Mouse (Mus musculus) small intestine, adult 10 weeks (tissue): ENCODE data around the gene Fmn2. TPM values are rescaled to one million over a fixed set of nuclear protein-coding genes. Genes with fewer than 3 reads are reported as not detected.

Experiments used
- polyA plus RNA-seq: library from polyadenylated mRNA; stranded (reverse); fragments of 350-450 nt; fragmentation: Illumina TruSeq; extraction: RNeasy Lipid Tissue Mini Kit (QIAGEN cat#74804); gene quantifications from one replicate; pipeline ENCODE4 v1.2.3, GENCODE M21; 2014; ENCODE audit warnings: low replicate concordance

Gene Fmn2
- 0.59 TPM for polyA plus RNA-seq

DNA sequence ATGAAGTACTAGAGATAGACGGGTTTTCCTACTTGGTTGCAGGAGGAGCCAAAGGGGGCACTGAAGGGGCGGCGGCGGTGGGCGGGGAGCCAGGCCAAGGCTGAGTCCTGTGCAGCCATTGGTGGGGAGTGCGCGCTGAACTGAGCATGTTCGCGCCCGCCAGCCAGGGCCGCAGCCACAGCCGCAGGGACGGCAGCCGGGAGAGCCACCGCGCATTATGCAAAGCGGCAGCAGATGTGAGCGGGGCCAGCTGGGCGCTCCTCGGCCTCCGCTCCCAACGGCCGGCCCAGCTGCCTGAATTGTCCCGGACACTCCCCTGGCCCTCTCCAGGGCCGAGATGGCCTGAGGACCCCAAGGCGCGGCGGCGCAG, at the start of gene Fmn2:
TSS of gene Fmn2 (plus strand) at position 165 of the 370 bp plus-strand sequence.

Other genes starting within 250 kb of the Fmn2 start
- not detected for gene Olfr419, start 249.8 kb upstream of the Fmn2 start, polyA plus RNA-seq
- 13.6 TPM for gene Mptx1, start 171.3 kb upstream of the Fmn2 start, polyA plus RNA-seq
- gene Olfr417, start 136.7 kb upstream of the Fmn2 start, polyA plus RNA-seq: not detected
- gene Olfr248, start 110.8 kb upstream of the Fmn2 start, polyA plus RNA-seq: not detected
- 0.07 TPM for gene Olfr414, start 77.8 kb upstream of the Fmn2 start, polyA plus RNA-seq
- not detected for gene Olfr220, start 59.7 kb upstream of the Fmn2 start, polyA plus RNA-seq